ENCODE assay signal across 8 mouse cellular contexts in genomic region chr16:63016144-63016543, GRCm38 (mm10).
DNase-seq lines count a peak whose midpoint lies in the region; ATAC-seq and TF ChIP-seq lines count a peak whose summit lies in the region.

No protein-coding gene starts in this region.

- no peak overlapping the region for H3K4me3 ChIP-seq in hindbrain, embryonic 10.5 days

- no peak overlapping the region for H3K27ac ChIP-seq in hindbrain, embryonic 10.5 days

- DNase-seq in heart, postnatal 4 days = peak; percentile 26
- no peak for DNase-seq in heart, adult 8-10 months (ENCODE audit: low spot score)
- peak; percentile 19 for DNase-seq in 416B (ENCODE audit: low read depth)
- peak; percentile 77 for DNase-seq in brain, embryonic 14.5 days (ENCODE audit: low read depth)
- DNase-seq in hindbrain, embryonic 10.5 days (ENCODE audit: low spot score) = peak; percentile 42
- peak; percentile 68 for DNase-seq in retina, postnatal 1 day
- DNase-seq in thymus, postnatal 4 days = no peak

- no peak for ATAC-seq in monocyte, adult 5-6 weeks (replicated peaks; ENCODE audit: insufficient number of reproducible peaks, low FRiP score, low TSS enrichment, poor library complexity, severe bottlenecking)

- 0 out of 2 replicates have a peak, but pooled peaks cover 3% of the 10 kb centered on the region for H3K27me3 ChIP-seq in hindbrain, embryonic 10.5 days (ENCODE audit: insufficient read depth, poor library complexity, severe bottlenecking)

- no peaks in the 10 kb centered on the region for H3K36me3 ChIP-seq in hindbrain, embryonic 10.5 days

- TF ChIP-seq CTCF in brain, embryonic 14.5 days (IDR thresholded peaks at IDR 0.05; ENCODE audit: borderline replicate concordance, extremely low read depth, insufficient read depth, insufficient read length) = peak; percentile 64

- WGBS in hindbrain, embryonic 10.5 days = 20% methylated on average over 1 of the region's 1 CpGs

- peaks cover 10% of the 10 kb centered on the region; the same call in 1 of the 2 replicates for H3K4me1 ChIP-seq in hindbrain, embryonic 10.5 days (replicated peaks)

- no peak for TF ChIP-seq POLR2A in brain, embryonic 14.5 days (IDR thresholded peaks at IDR 0.05; ENCODE audit: borderline replicate concordance, extremely low read depth, insufficient read depth, insufficient read length, poor library complexity, severe bottlenecking)

- no peaks in the 10 kb centered on the region for H3K9me3 ChIP-seq in hindbrain, embryonic 10.5 days

Comparison
In these comparisons a context has a peak if more than half of its experiments do, and no peak if none do; other contexts are left out.
1. DNase-seq: peak in heart, postnatal 4 days (single experiment), 416B (single experiment), brain, embryonic 14.5 days (single experiment), hindbrain, embryonic 10.5 days (single experiment) and retina, postnatal 1 day (single experiment); none in heart, adult 8-10 months (single experiment) and thymus, postnatal 4 days (single experiment).